Mouse (Mus musculus): Measurements from ENCODE around the gene Tnfrsf1b. TPM values are rescaled to one million over a fixed set of nuclear protein-coding genes. Genes with fewer than 3 reads are reported as not detected.

Tnfrsf1b gene
- polyA plus RNA-seq, 1 experiment, result 14.0 TPM

DNA sequence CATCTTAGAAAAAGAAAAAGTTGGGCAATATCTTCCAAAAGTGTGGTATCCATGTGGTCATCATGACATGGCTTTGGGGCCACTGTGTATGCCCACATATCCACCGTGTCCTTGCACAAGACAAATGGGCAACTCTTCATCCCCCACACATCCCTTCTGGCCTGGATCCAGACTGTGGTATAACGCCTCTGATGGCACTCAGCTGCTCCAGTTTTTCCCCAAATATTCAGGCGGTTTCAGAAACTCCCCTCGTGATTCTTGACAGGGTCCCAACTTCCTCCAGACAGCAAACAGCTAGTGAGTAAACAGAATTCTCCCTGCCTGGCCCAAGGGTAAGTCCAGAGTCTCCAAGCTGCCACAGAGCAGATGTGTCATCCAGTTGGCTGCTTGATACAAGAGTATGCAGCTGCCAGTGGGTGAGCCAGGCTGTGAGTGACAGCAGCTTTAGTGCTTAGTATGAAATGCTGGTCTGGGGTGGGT is 21.0 kb upstream of the Tnfrsf1b start:
- WGBS, result 7% methylated on average over 4 of the region's 4 CpGs
- TF ChIP-seq POLR2A (IDR thresholded peaks at IDR 0.05; ENCODE audit: borderline replicate concordance, control insufficient read depth, low read depth, low read length) (no peak), CTCF (IDR thresholded peaks at IDR 0.05; ENCODE audit: control insufficient read depth, insufficient read depth, low read length) (no peak)
- no peak overlapping the region for H3K4me3 ChIP-seq (replicated peaks; ENCODE audit: control insufficient read depth, low read depth, low read length)
- H3K4me1 ChIP-seq (ENCODE audit: control insufficient read depth, insufficient read depth, low read length), result peaks cover 8% of the 10 kb centered on the region
- H3K27ac ChIP-seq (ENCODE audit: control insufficient read depth, insufficient read depth, low read depth, low read length, poor library complexity), result no peak overlapping the region; the same call in 1 of the 2 replicates

GRCm38 (mm10) chr4:145266505-145266904 is 19.8 kb upstream of the Tnfrsf1b start:
- TF ChIP-seq POLR2A (IDR thresholded peaks at IDR 0.05; ENCODE audit: borderline replicate concordance, control insufficient read depth, low read depth, low read length) (no peak), CTCF (IDR thresholded peaks at IDR 0.05; ENCODE audit: control insufficient read depth, insufficient read depth, low read length) (no peak)
- Histone ChIP-seq H3K27ac (ENCODE audit: control insufficient read depth, insufficient read depth, low read depth, low read length, poor library complexity) (no peak overlapping the region), H3K4me3 (replicated peaks; ENCODE audit: control insufficient read depth, low read depth, low read length) (no peak overlapping the region), H3K4me1 (ENCODE audit: control insufficient read depth, insufficient read depth, low read length) (peaks cover 9% of the 10 kb centered on the region)
- 16% methylated on average over 4 of the region's 4 CpGs for WGBS

DNA sequence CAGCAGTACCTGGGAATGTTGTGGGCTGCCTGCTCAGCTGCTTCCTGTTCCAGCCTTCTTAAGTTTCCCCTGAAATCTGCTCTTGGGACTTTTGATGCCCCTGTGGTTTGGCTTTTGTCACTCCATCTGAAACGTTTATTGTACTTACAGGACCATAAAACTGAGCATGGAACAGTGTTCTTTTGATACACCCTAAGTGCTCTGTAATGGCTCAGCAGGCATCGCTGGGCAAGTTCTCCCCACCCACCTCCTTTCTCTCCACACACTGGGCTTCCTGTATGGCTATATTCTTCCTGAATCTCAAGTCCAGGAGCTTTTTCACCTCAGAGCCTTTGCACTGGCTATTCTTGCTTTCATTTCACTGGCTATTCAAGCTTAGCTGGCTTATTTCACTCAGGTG is 18.1 kb upstream of the Tnfrsf1b start:
- WGBS, result 3% methylated on average over 2 of the region's 2 CpGs
- no peak for TF ChIP-seq POLR2A (IDR thresholded peaks at IDR 0.05; ENCODE audit: borderline replicate concordance, control insufficient read depth, low read depth, low read length)
- TF ChIP-seq CTCF (IDR thresholded peaks at IDR 0.05; ENCODE audit: control insufficient read depth, insufficient read depth, low read length), result no peak
- Histone ChIP-seq H3K27ac (ENCODE audit: control insufficient read depth, insufficient read depth, low read depth, low read length, poor library complexity) (no peak overlapping the region), H3K4me1 (ENCODE audit: control insufficient read depth, insufficient read depth, low read length) (peaks cover 11% of the 10 kb centered on the region), H3K4me3 (replicated peaks; ENCODE audit: control insufficient read depth, low read depth, low read length) (no peak overlapping the region)

DNA sequence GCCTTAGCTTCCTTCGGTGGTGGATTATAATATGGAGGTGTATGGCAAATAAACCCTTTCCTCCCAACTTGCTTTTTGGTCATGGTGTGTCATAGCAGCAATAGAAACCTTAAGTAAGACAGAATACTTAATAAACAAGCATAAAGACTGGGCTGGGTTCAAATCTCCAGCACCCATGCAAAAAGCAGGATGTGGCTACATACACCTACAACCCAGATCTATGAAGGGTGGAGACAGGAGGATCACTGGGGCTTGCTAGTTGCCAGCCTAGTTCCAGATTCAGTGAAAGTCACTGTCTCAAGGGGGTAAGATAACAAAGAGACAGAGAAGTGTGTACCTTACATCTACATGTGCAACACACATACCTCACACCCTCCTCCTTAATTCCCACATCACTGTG is 16.9 kb upstream of the Tnfrsf1b start:
- Histone ChIP-seq H3K4me1 (ENCODE audit: control insufficient read depth, insufficient read depth, low read length) (peaks cover 12% of the 10 kb centered on the region), H3K4me3 (replicated peaks; ENCODE audit: control insufficient read depth, low read depth, low read length) (no peak overlapping the region), H3K27ac (ENCODE audit: control insufficient read depth, insufficient read depth, low read depth, low read length, poor library complexity) (no peak overlapping the region)
- 96% methylated on average over 1 of the region's 1 CpGs for WGBS
- TF ChIP-seq POLR2A (IDR thresholded peaks at IDR 0.05; ENCODE audit: borderline replicate concordance, control insufficient read depth, low read depth, low read length), result no peak

DNA sequence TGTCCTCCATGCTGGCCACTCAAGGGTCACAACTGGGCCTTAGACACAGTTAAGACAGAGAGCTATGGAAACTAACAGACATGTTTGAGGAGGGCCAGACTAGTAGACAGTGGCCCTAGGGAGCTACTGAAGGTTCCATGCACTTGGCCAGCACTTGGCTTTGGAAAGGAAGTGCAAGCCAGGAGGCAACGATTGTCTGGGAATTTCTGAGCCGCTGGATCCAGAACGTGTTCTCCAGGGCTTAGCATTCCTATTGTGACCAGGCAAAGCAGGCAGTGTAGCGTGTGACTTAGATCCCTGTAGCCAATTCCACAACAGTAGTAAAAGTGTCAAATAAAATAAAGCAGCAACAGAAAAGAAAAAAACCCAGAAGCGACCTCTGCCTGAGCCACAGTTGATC is 14.1 kb upstream of the Tnfrsf1b start:
- H3K27ac ChIP-seq (ENCODE audit: control insufficient read depth, insufficient read depth, low read depth, low read length, poor library complexity), result no peak overlapping the region
- TF ChIP-seq CTCF (IDR thresholded peaks at IDR 0.05; ENCODE audit: control insufficient read depth, insufficient read depth, low read length) (no peak), POLR2A (IDR thresholded peaks at IDR 0.05; ENCODE audit: borderline replicate concordance, control insufficient read depth, low read depth, low read length) (no peak)
- no peak overlapping the region for H3K4me3 ChIP-seq (replicated peaks; ENCODE audit: control insufficient read depth, low read depth, low read length)
- 78% methylated on average over 5 of the region's 5 CpGs for WGBS
- peaks cover 6% of the 10 kb centered on the region; the same call in 1 of the 2 replicates for H3K4me1 ChIP-seq (ENCODE audit: control insufficient read depth, insufficient read depth, low read length)

- Histone ChIP-seq H3K4me1 (ENCODE audit: control insufficient read depth, insufficient read depth, low read length) (peaks cover 9% of the 10 kb centered on the region), H3K27ac (ENCODE audit: control insufficient read depth, insufficient read depth, low read depth, low read length, poor library complexity) (peak overlapping the region; percentile 79), H3K4me3 (replicated peaks; ENCODE audit: control insufficient read depth, low read depth, low read length) (no peak overlapping the region)
- 52% methylated on average over 5 of the region's 5 CpGs for WGBS
- TF ChIP-seq POLR2A (IDR thresholded peaks at IDR 0.05; ENCODE audit: borderline replicate concordance, control insufficient read depth, low read depth, low read length) (no peak), CTCF (IDR thresholded peaks at IDR 0.05; ENCODE audit: control insufficient read depth, insufficient read depth, low read length) (no peak)
These were observed 11.2 kb upstream of the Tnfrsf1b start for GRCm38 (mm10) chr4:145257751-145258434.

DNA sequence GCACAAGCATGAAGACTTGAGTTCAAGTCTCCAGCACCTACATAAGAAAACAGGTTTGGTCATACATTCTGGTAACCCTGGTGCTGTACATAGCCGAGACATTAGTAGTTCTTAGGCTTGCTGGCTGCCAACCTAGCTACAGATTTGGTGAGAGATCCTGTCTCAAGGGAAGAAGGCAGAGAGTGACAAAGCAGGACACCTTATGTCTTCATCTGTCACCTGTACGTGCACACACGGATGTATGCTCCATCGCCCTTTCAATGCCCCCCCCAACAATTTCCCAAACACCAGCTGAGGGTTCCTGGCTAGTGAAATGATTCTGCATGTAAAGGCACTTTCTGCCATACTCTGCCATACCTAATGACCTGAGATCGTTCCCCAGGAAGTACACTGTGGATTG is 9.5 kb upstream of the Tnfrsf1b start:
- 75% methylated on average over 5 of the region's 5 CpGs for WGBS
- no peak overlapping the region for H3K4me3 ChIP-seq (replicated peaks; ENCODE audit: control insufficient read depth, low read depth, low read length)
- no peak for TF ChIP-seq POLR2A (IDR thresholded peaks at IDR 0.05; ENCODE audit: borderline replicate concordance, control insufficient read depth, low read depth, low read length)
- TF ChIP-seq CTCF (IDR thresholded peaks at IDR 0.05; ENCODE audit: control insufficient read depth, insufficient read depth, low read length), result no peak
- peaks cover 8% of the 10 kb centered on the region for H3K4me1 ChIP-seq (ENCODE audit: control insufficient read depth, insufficient read depth, low read length)
- no peak overlapping the region for H3K27ac ChIP-seq (ENCODE audit: control insufficient read depth, insufficient read depth, low read depth, low read length, poor library complexity)

GRCm38 (mm10) chr4:145254418-145254817 is 7.7 kb upstream of the Tnfrsf1b start:
- TF ChIP-seq POLR2A (IDR thresholded peaks at IDR 0.05; ENCODE audit: borderline replicate concordance, control insufficient read depth, low read depth, low read length) (no peak), CTCF (IDR thresholded peaks at IDR 0.05; ENCODE audit: control insufficient read depth, insufficient read depth, low read length) (no peak)
- Histone ChIP-seq H3K4me3 (replicated peaks; ENCODE audit: control insufficient read depth, low read depth, low read length) (no peak overlapping the region), H3K27ac (ENCODE audit: control insufficient read depth, insufficient read depth, low read depth, low read length, poor library complexity) (no peak overlapping the region), H3K4me1 (ENCODE audit: control insufficient read depth, insufficient read depth, low read length) (peaks cover 6% of the 10 kb centered on the region)
- WGBS, result under 1% methylated on average over 13 of the region's 13 CpGs

DNA sequence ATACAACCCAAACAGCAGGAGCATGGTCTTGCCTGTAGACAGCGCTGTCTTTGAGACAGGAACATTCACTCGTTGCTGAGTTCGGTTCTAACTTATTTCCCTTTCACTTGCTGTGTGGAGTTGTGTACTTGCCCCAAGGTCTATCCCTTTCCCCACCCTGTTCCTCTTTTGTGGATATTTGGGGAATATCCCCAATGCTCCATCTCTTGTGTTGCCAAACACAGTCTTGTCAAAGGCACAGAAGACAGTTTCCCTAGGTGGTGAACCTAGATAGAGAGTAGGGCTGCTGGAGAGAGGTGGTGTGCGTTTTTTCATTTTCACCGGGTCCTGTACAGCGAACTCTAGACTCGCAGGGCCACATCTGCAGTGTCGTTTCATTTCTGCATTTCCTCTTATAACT is 5.9 kb upstream of the Tnfrsf1b start:
- no peak overlapping the region for H3K27ac ChIP-seq (ENCODE audit: control insufficient read depth, insufficient read depth, low read depth, low read length, poor library complexity)
- 58% methylated on average over 8 of the region's 8 CpGs for WGBS
- TF ChIP-seq CTCF (IDR thresholded peaks at IDR 0.05; ENCODE audit: control insufficient read depth, insufficient read depth, low read length) (no peak), POLR2A (IDR thresholded peaks at IDR 0.05; ENCODE audit: borderline replicate concordance, control insufficient read depth, low read depth, low read length) (no peak)
- no peak overlapping the region for H3K4me3 ChIP-seq (replicated peaks; ENCODE audit: control insufficient read depth, low read depth, low read length)
- H3K4me1 ChIP-seq (ENCODE audit: control insufficient read depth, insufficient read depth, low read length), result peaks cover 3% of the 10 kb centered on the region
